Mouse (Mus musculus) myocyte (in vitro differentiated cells): ENCODE results near the gene Spocd1. TPM values are rescaled to one million over a fixed set of nuclear protein-coding genes. Genes with fewer than 3 reads are reported as not detected.

Experiments
- H3K27me3 ChIP-seq: one replicate; pipeline ENCODE4 v1.6.1; 2011; ENCODE audit not compliant: control insufficient read depth, insufficient read depth, insufficient read length
- H3K36me3 ChIP-seq: one replicate; pipeline ENCODE4 v1.6.1; 2011; ENCODE audit not compliant: control insufficient read depth, insufficient read depth
- H3K4me2 ChIP-seq: one replicate; pipeline ENCODE4 v1.6.1; 2011; ENCODE audit warnings: low read depth, control low read depth
- H3K4me3 ChIP-seq: one replicate; pipeline ENCODE4 v1.5.1; 2011; ENCODE audit warnings: mild to moderate bottlenecking, control low read depth, moderate library complexity
- H3K79me2 ChIP-seq: one replicate; pipeline ENCODE4 v1.6.1; 2011; ENCODE audit not compliant: control insufficient read depth, insufficient read depth
- H3ac ChIP-seq: one replicate; pipeline ENCODE4 v1.6.1; 2011; ENCODE audit not compliant: control insufficient read depth, insufficient read length
- CEBPB ChIP-seq: IDR thresholded peaks from 2 replicates; pipeline ENCODE4 v1.6.1; 2011; ENCODE audit warnings: mild to moderate bottlenecking, moderate library complexity; ENCODE audit not compliant: poor library complexity, insufficient read depth, severe bottlenecking
- E2F4 ChIP-seq: IDR thresholded peaks from one replicate; pipeline ENCODE4 v1.6.1; 2011; ENCODE audit warnings: mild to moderate bottlenecking, control low read depth, moderate library complexity; ENCODE audit not compliant: insufficient read depth
- MAX ChIP-seq: IDR thresholded peaks from one replicate; pipeline ENCODE4 v1.6.1; 2011; ENCODE audit warnings: low read depth, mild to moderate bottlenecking, control low read depth
- MYOD1 ChIP-seq, 3 experiments: IDR thresholded peaks; one replicate each; pipeline ENCODE4 v1.6.1; 2011; ENCODE audit warnings: control low read depth in 2 of 3, low read depth in 2 of 3, mild to moderate bottlenecking in 2 of 3, moderate library complexity in 1 of 3; ENCODE audit not compliant: insufficient read length in 2 of 3, control insufficient read depth in 1 of 3
- MYOG ChIP-seq, 3 experiments: IDR thresholded peaks; one replicate each; pipeline ENCODE4 v1.6.1; 2011; ENCODE audit warnings: control low read depth in 2 of 3, low read depth in 2 of 3, mild to moderate bottlenecking in 2 of 3; ENCODE audit not compliant: insufficient read length in 2 of 3, control insufficient read depth in 1 of 3, insufficient read depth in 1 of 3
- POLR2A ChIP-seq: IDR thresholded peaks from one replicate; pipeline ENCODE4 v1.6.1; 2011; ENCODE audit warnings: low read depth, mild to moderate bottlenecking, control low read depth, moderate library complexity; ENCODE audit not compliant: insufficient read length
- POLR2AphosphoS2 ChIP-seq: IDR thresholded peaks from one replicate; pipeline ENCODE4 v1.6.1; 2011; ENCODE audit warnings: low read depth, control low read depth; ENCODE audit not compliant: insufficient read length
- REST ChIP-seq: IDR thresholded peaks from one replicate; pipeline ENCODE4 v1.6.1; 2011; ENCODE audit warnings: mild to moderate bottlenecking, control low read depth, moderate library complexity; ENCODE audit not compliant: insufficient read depth, insufficient read length
- SRF ChIP-seq: IDR thresholded peaks from one replicate; pipeline ENCODE4 v1.6.1; 2011; ENCODE audit warnings: low read depth; ENCODE audit not compliant: control insufficient read depth, insufficient read length
- TCF12 ChIP-seq: IDR thresholded peaks from one replicate; pipeline ENCODE4 v1.6.1; 2011; ENCODE audit warnings: mild to moderate bottlenecking, control low read depth; ENCODE audit not compliant: poor library complexity, insufficient read depth, severe bottlenecking
- TCF3 ChIP-seq: IDR thresholded peaks from one replicate; pipeline ENCODE4 v1.6.1; 2011; ENCODE audit warnings: low read depth, control low read depth; ENCODE audit not compliant: insufficient read length
- USF1 ChIP-seq: IDR thresholded peaks from one replicate; pipeline ENCODE4 v1.6.1; 2011; ENCODE audit warnings: low read depth, mild to moderate bottlenecking, control low read depth, moderate library complexity
- polyA plus RNA-seq: library from polyadenylated mRNA; unstranded; fragments of >200 nt; fragmentation: generic; extraction: Trizol; gene quantifications from one replicate; pipeline ENCODE4 v1.2.1, GENCODE M21; 2012; ENCODE audit warnings: missing spikeins

Spocd1 gene
- polyA plus RNA-seq, 1 experiment: not detected

- Histone ChIP-seq H3K4me3 (no peak overlapping the region), H3K4me2 (no peak overlapping the region)
- TF ChIP-seq USF1 (no peak), MYOG (IDR thresholded peaks at IDR 0.05; ENCODE audit: control insufficient read depth in 1 of 3, insufficient read depth in 1 of 3, insufficient read length in 2 of 3, low read depth in 2 of 3) (no peak), POLR2AphosphoS2 (no peak), SRF (no peak), MAX (no peak), POLR2A (no peak), TCF3 (no peak), TCF12 (no peak), REST (no peak), MYOD1 (IDR thresholded peaks at IDR 0.05; ENCODE audit: control insufficient read depth in 1 of 3, insufficient read length in 2 of 3, low read depth in 2 of 3) (no peak), E2F4 (no peak), CEBPB (no peak)
These were observed 65.7 kb downstream of the Spocd1 start for GRCm38 (mm10) chr4:129994728-129995127.

GRCm38 (mm10) chr4:129995255-129995654 is 66.2 kb downstream of the Spocd1 start:
- peaks cover 26% of the 10 kb centered on the region for H3K27me3 ChIP-seq

More at GRCm38 (mm10) chr4:129994728-129995127, 65.7 kb downstream of the Spocd1 start:
- H3ac ChIP-seq: no peak overlapping the region
- H3K27me3 ChIP-seq: peaks cover 26% of the 10 kb centered on the region
- no peaks in the 10 kb centered on the region for H3K36me3 ChIP-seq
- H3K79me2 ChIP-seq: no peaks in the 10 kb centered on the region

GRCm38 (mm10) chr4:129996015-129996414 is 67.0 kb downstream of the Spocd1 start:
- Histone ChIP-seq H3K36me3 (no peaks in the 10 kb centered on the region), H3K27me3 (peaks cover 26% of the 10 kb centered on the region)

More at GRCm38 (mm10) chr4:129995255-129995654, 66.2 kb downstream of the Spocd1 start:
- no peaks in the 10 kb centered on the region for H3K36me3 ChIP-seq
- no peaks in the 10 kb centered on the region for H3K79me2 ChIP-seq
- H3ac ChIP-seq: no peak overlapping the region
- H3K4me2 ChIP-seq: no peak overlapping the region
- H3K4me3 ChIP-seq: no peak overlapping the region
- TF ChIP-seq MYOG (IDR thresholded peaks at IDR 0.05; ENCODE audit: control insufficient read depth in 1 of 3, insufficient read depth in 1 of 3, insufficient read length in 2 of 3, low read depth in 2 of 3) (no peak), POLR2A (no peak), TCF3 (no peak), MAX (no peak), E2F4 (no peak), USF1 (no peak), REST (no peak), CEBPB (no peak), MYOD1 (IDR thresholded peaks at IDR 0.05; ENCODE audit: control insufficient read depth in 1 of 3, insufficient read length in 2 of 3, low read depth in 2 of 3) (no peak), SRF (no peak), POLR2AphosphoS2 (no peak), TCF12 (no peak)

GRCm38 (mm10) chr4:129998124-129998523 is 69.1 kb downstream of the Spocd1 start:
- TF ChIP-seq MYOG (IDR thresholded peaks at IDR 0.05; ENCODE audit: control insufficient read depth in 1 of 3, insufficient read depth in 1 of 3, insufficient read length in 2 of 3, low read depth in 2 of 3): no peak
- no peak for TF ChIP-seq CEBPB
- Histone ChIP-seq H3K4me3 (no peak overlapping the region), H3K36me3 (no peaks in the 10 kb centered on the region), H3ac (no peak overlapping the region), H3K4me2 (no peak overlapping the region), H3K27me3 (peaks cover 16% of the 10 kb centered on the region), H3K79me2 (no peaks in the 10 kb centered on the region)

More at GRCm38 (mm10) chr4:129996015-129996414, 67.0 kb downstream of the Spocd1 start:
- H3K4me2 ChIP-seq: no peak overlapping the region
- H3ac ChIP-seq: no peak overlapping the region
- no peaks in the 10 kb centered on the region for H3K79me2 ChIP-seq
- no peak overlapping the region for H3K4me3 ChIP-seq
- TF ChIP-seq MYOG (IDR thresholded peaks at IDR 0.05; ENCODE audit: control insufficient read depth in 1 of 3, insufficient read depth in 1 of 3, insufficient read length in 2 of 3, low read depth in 2 of 3) (no peak), MYOD1 (IDR thresholded peaks at IDR 0.05; ENCODE audit: control insufficient read depth in 1 of 3, insufficient read length in 2 of 3, low read depth in 2 of 3) (no peak), TCF3 (no peak)

GRCm38 (mm10) chr4:130001710-130002109 is 72.7 kb downstream of the Spocd1 start:
- H3K4me2 ChIP-seq: no peak overlapping the region
- TF ChIP-seq MAX: no peak
- TF ChIP-seq MYOG (IDR thresholded peaks at IDR 0.05; ENCODE audit: control insufficient read depth in 1 of 3, insufficient read depth in 1 of 3, insufficient read length in 2 of 3, low read depth in 2 of 3): no peak
- no peak for TF ChIP-seq E2F4
- TF ChIP-seq CEBPB: no peak
- TF ChIP-seq MYOD1 (IDR thresholded peaks at IDR 0.05; ENCODE audit: control insufficient read depth in 1 of 3, insufficient read length in 2 of 3, low read depth in 2 of 3): no peak
- no peak for TF ChIP-seq SRF
- no peak for TF ChIP-seq TCF12
- TF ChIP-seq TCF3: no peak
- no peak for TF ChIP-seq POLR2AphosphoS2
- TF ChIP-seq POLR2A: no peak
- TF ChIP-seq REST: no peak
- TF ChIP-seq USF1: no peak
- H3K4me3 ChIP-seq: no peak overlapping the region
- H3K36me3 ChIP-seq: no peaks in the 10 kb centered on the region
- H3K27me3 ChIP-seq: peaks cover 29% of the 10 kb centered on the region
- no peaks in the 10 kb centered on the region for H3K79me2 ChIP-seq
- no peak overlapping the region for H3ac ChIP-seq
